Mouse (Mus musculus) midbrain, postnatal 0 days (tissue): Measurements from ENCODE around the gene Rab21. TPM values are rescaled to one million over a fixed set of nuclear protein-coding genes. Genes with fewer than 3 reads are reported as not detected.

Source experiments
- ATAC-seq: fragments of 200-750 bp; cut with Nextera tagmentation; 2 replicates; pipeline ENCODE4 v1.8.0; 2017; ENCODE audit warnings: moderate number of reproducible peaks, mild to moderate bottlenecking, moderate TSS enrichment, moderate library complexity; ENCODE audit not compliant: low FRiP score
- DNase-seq: peaks from one replicate; pipeline ENCODE4 v3.0.0-alpha.2; 2015; ENCODE audit warnings: low spot score
- H3K27ac ChIP-seq: fragments of 300-500 bp; sonication (generic); 2 replicates; pipeline ENCODE4 v1.5.1; 2014; ENCODE audit warnings: low read depth, mild to moderate bottlenecking, low read length, mixed read lengths
- H3K27me3 ChIP-seq: fragments of 300-500 bp; sonication (generic); 2 replicates; pipeline ENCODE4 v1.6.1; 2014; ENCODE audit warnings: low read length, control low read depth, mixed read lengths; ENCODE audit not compliant: insufficient read depth
- H3K36me3 ChIP-seq: fragments of 300-500 bp; sonication (generic); 2 replicates; pipeline ENCODE4 v1.6.1; 2014; ENCODE audit warnings: low read length, control low read depth, mixed read lengths; ENCODE audit not compliant: insufficient read depth
- H3K4me1 ChIP-seq: fragments of 300-500 bp; sonication (generic); 2 replicates; pipeline ENCODE4 v1.6.1; 2014; ENCODE audit warnings: mild to moderate bottlenecking, control low read depth, antibody characterized with exemption, low read length, mixed read lengths; ENCODE audit not compliant: insufficient read depth
- H3K4me2 ChIP-seq: fragments of 300-500 bp; sonication (generic); 2 replicates; pipeline ENCODE4 v1.6.1; 2014; ENCODE audit warnings: low read depth, mild to moderate bottlenecking, low read length, mixed read lengths; ENCODE audit not compliant: poor library complexity, severe bottlenecking
- H3K4me3 ChIP-seq: fragments of 300-500 bp; sonication (generic); 2 replicates; pipeline ENCODE4 v1.5.1; 2014; ENCODE audit warnings: low read depth, mild to moderate bottlenecking, low read length, moderate library complexity
- H3K9ac ChIP-seq: fragments of 300-500 bp; sonication (generic); replicated peaks from 2 replicates; pipeline ENCODE4 v1.6.1; 2014; ENCODE audit warnings: mild to moderate bottlenecking, low read length, moderate library complexity, mixed read lengths; ENCODE audit not compliant: poor library complexity, severe bottlenecking
- H3K9me3 ChIP-seq: fragments of 300-500 bp; sonication (generic); 2 replicates; pipeline ENCODE4 v1.6.1; 2016; ENCODE audit warnings: low read length, control low read depth
- CTCF ChIP-seq: IDR thresholded peaks from 2 replicates; pipeline ENCODE4 v1.5.1; 2016; ENCODE audit warnings: antibody characterized with exemption, mild to moderate bottlenecking
- WGBS: fragments of 180-500 bp; shearing (Covaris S2); extraction: QIAGEN DNeasy Blood & Tissue Kit; methylation state at CpG from one replicate; pipeline ENCODE4 v1.1.7; 2014; 5-methylcytosine and 5-hydroxymethylcytosine counted together
- polyA plus RNA-seq: library from polyadenylated mRNA; unstranded; fragments of >200 nt; fragmentation: Nextera tagmentation; extraction: Ambion mirVana; gene quantifications from 2 replicates; pipeline ENCODE4 v1.2.1, GENCODE M21; 2015
- total RNA-seq: library from RNA; depleted of rRNA; stranded (reverse); fragments of >200 nt; gene quantifications from 2 replicates; pipeline ENCODE4 v1.2.3, GENCODE M21; 2014

Gene Rab21
- total and polyA plus RNA-seq, 2 experiments from 2014 or later = 9.8 to 44.0 TPM

DNA sequence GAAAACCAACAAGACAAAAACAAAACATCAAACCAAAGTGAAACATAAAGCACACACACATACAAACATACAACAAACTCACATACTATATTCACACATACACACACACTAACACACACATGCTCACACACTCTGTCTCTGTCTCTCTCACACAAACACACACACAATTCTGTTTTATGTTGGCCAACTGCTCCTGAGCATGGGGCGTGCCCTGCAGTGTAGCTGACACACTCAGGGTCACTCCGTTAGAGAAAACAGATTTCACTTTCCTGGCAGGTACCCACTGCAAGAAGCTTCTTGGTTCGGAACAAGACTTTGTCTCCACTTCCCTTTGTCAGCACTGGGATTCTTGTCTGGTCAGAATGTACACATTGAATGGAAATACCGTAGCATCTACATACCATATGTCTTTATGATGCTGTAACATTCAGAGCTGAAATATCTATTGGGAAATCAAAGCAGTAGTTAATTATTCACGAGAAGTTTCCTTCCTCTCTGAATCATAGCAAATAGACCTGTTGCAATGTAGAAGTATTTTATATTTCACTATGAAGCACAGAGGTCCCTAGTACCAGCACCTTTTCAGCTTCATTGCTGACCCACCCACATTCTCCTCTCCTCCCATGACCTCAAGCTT lies 52.4 kb downstream of the Rab21 start:
- no peak for DNase-seq

DNA sequence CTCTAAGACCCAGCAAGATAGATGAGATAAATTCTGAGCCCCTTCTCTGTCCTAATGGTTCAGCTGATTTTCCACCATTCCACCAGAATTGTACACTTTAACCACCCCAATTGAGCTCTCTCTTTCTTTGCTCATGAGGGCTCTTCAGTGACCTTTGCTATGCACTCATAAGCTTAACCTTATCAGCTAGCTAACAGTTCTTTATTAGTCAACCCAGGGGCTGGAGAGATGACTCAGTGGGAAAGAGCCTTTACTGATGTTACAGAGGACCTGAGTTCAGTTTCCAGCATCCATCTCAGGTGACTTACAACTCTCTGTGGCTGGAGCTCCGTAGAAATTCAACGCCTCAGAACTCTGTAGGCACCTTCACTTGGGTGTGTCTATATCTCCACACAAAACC lies 53.1 kb downstream of the Rab21 start:
- Histone ChIP-seq H3K4me3 (no peak overlapping the region), H3K27ac (no peak overlapping the region), H3K27me3 (no peaks in the 10 kb centered on the region), H3K36me3 (no peaks in the 10 kb centered on the region), H3K4me1 (no peaks in the 10 kb centered on the region), H3K9me3 (no peaks in the 10 kb centered on the region), H3K9ac (no peak overlapping the region), H3K4me2 (no peak overlapping the region)
- 85% methylated on average over 2 of the region's 2 CpGs for WGBS
- DNase-seq = no peak
- ATAC-seq = no peak
- no peak for TF ChIP-seq CTCF

More for the DNA sequence above, 52.4 kb downstream of the Rab21 start:
- no peaks in the 10 kb centered on the region for H3K27me3 ChIP-seq
- H3K4me3 ChIP-seq = no peak overlapping the region
- no peaks in the 10 kb centered on the region for H3K9me3 ChIP-seq
- 83% methylated on average over 5 of the region's 5 CpGs for WGBS
- H3K27ac ChIP-seq = no peak overlapping the region
- ATAC-seq = no peak
- H3K36me3 ChIP-seq = no peaks in the 10 kb centered on the region
- no peak overlapping the region for H3K4me2 ChIP-seq
- no peak for TF ChIP-seq CTCF
- no peaks in the 10 kb centered on the region for H3K4me1 ChIP-seq
- no peak overlapping the region for H3K9ac ChIP-seq

GRCm38 (mm10) chr10:115261428-115261827 lies 54.0 kb downstream of the Rab21 start:
- ATAC-seq = no peak

DNA sequence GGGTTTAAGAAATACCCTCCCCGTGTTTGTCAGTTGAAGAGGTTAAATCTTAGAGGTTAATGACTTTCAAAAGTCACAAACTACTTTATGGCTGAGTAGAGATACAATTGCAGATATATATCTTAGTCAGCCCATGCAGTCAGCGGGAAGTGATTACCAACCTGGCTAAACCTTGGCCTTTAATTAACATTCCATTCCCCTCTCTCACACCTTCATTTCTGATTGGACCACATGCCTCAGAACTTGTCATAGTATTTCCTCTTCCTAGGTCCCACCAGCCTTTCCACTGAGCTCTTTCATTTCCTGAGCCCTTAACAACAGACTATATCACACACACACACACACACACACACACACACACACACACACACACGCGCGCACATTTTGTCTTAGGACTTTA lies 59.2 kb downstream of the Rab21 start:
- no peaks in the 10 kb centered on the region for H3K4me1 ChIP-seq
- ATAC-seq (no peak), DNase-seq (no peak)
- no peak overlapping the region for H3K4me2 ChIP-seq
- H3K9me3 ChIP-seq = no peaks in the 10 kb centered on the region
- TF ChIP-seq CTCF = no peak
- no peak overlapping the region for H3K27ac ChIP-seq
- no peak overlapping the region for H3K9ac ChIP-seq
- no peak overlapping the region for H3K4me3 ChIP-seq
- no peaks in the 10 kb centered on the region for H3K27me3 ChIP-seq
- no peaks in the 10 kb centered on the region for H3K36me3 ChIP-seq
- WGBS = 84% methylated on average over 5 of the region's 5 CpGs

More at GRCm38 (mm10) chr10:115261428-115261827, 54.0 kb downstream of the Rab21 start:
- DNase-seq = no peak
- no peaks in the 10 kb centered on the region for H3K9me3 ChIP-seq
- 94% methylated on average over 3 of the region's 3 CpGs for WGBS
- no peak overlapping the region for H3K4me3 ChIP-seq
- H3K27ac ChIP-seq = no peak overlapping the region
- TF ChIP-seq CTCF = no peak
- H3K36me3 ChIP-seq = no peaks in the 10 kb centered on the region
- no peaks in the 10 kb centered on the region for H3K4me1 ChIP-seq
- H3K4me2 ChIP-seq = no peak overlapping the region
- H3K27me3 ChIP-seq = no peaks in the 10 kb centered on the region
- no peak overlapping the region for H3K9ac ChIP-seq

DNA sequence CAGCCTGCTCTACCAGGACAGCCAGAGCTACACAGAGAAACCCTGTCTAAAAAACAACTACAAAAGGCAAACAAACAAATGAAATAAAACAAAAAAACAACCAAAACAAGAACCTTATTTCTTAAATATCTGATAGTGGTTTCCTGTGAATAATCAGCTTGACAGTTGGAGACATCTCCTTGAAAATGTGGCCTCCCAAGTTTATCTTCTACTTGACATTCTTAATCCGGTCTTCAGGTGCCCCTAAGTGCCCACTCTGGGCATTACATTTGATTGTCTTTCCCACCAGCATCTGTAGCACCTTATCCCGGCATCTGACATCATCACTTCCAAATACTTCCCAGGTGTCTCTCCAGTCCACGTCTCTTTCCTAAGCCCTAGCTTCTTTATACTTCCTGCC lies 61.9 kb downstream of the Rab21 start:
- no peak for TF ChIP-seq CTCF
- Histone ChIP-seq H3K9me3 (no peaks in the 10 kb centered on the region), H3K36me3 (no peaks in the 10 kb centered on the region), H3K4me1 (peaks cover 7% of the 10 kb centered on the region), H3K4me3 (no peak overlapping the region), H3K4me2 (no peak overlapping the region), H3K27ac (no peak overlapping the region), H3K9ac (no peak overlapping the region), H3K27me3 (no peaks in the 10 kb centered on the region)
- ATAC-seq (no peak), DNase-seq (no peak)
- WGBS = 78% methylated on average over 3 of the region's 3 CpGs

DNA sequence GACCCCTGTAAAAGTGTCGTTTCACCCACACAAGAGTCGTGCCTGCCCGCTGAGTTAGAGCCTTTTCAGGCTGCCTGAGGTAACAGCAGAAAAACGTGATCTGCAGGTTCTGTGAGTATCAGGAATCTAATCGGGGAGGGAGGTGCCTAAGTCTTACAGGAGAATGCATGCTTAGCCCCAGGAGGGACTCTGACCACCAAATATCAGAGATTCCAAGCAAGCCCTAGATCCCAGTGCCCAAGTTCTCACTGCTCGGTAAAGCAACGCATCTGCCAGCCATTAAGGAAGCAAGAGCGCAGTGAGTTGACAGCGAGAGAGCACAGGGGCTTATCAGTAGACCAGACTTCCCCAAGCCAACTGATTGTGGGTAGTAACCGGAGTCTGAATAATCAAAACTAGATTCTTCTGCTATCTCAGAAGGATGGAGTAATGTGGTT lies 63.1 kb downstream of the Rab21 start:
- ATAC-seq = no peak
- DNase-seq = no peak
- Histone ChIP-seq H3K9ac (peak overlapping the region; percentile 51; the same call in 1 of the 2 replicates), H3K4me1 (peaks cover 7% of the 10 kb centered on the region), H3K4me2 (peak overlapping the region; percentile 59), H3K9me3 (no peaks in the 10 kb centered on the region), H3K4me3 (peak overlapping the region; percentile 99), H3K27me3 (no peaks in the 10 kb centered on the region), H3K27ac (no peak overlapping the region), H3K36me3 (no peaks in the 10 kb centered on the region)
- TF ChIP-seq CTCF = no peak
- WGBS = 15% methylated on average over 10 of the region's 10 CpGs
